Mouse (Mus musculus): ENCODE data around the gene Ank3.
A peak's percentile ranks its signal among the peaks of the same experiment; 100 is the strongest.

Gene Ank3

DNA sequence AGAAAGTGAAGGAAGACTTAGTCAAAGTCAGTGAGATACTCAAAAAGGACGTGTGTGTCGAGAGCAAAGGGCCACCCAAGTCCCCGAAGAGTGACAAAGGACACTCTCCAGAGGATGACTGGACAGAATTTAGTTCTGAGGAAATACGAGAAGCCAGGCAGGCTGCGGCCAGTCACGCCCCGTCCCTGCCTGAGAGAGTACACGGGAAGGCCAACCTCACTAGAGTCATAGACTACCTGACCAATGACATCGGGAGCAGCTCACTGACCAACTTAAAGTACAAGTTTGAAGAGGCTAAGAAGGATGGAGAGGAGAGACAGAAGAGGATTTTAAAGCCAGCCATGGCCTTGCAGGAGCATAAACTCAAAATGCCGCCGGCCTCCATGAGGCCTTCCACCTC, 588.9 kb downstream of the Ank3 start:
- DNase-seq (ENCODE audit: low read depth), result no peak

DNA sequence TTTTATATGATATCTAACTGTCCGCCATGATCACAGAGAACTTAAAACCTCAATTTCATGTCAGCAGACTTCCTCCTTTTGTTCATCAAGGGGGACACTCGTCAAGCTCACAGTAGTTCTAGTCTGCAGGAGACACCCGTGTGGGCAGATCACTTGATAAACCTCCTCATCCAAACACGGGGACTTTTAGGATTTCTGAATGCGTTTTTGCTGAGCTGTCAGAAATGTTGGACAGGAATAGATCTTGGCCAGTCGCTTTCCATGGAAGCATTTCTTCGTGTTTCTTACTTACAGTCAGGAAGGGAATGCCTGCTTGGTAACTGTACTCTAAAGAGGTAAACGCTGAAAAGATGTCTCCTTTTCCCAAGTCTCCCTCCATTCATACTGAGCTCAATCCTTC, 598.5 kb downstream of the Ank3 start:
- DNase-seq (ENCODE audit: low read depth), result no peak

DNA sequence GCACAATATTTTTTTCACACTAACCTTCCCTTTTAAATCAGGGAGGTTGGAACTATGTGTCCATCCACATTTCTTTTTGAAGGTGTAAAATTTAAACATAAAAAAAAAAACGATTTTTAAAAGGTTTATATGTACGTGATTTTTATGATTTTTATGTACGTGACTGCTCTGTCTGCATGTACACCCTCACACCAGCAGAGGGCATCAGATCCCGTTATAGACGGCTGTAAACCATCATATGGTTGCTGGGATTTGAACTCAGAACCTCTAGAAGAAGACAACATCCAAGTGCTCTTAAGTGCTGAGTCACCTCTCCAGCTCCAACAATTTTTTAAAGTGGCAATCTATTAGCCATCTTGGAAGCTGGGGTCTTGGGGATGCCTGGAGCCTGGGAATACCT, 605.5 kb downstream of the Ank3 start:
- peak; percentile 2 for DNase-seq (ENCODE audit: low read depth)

DNA sequence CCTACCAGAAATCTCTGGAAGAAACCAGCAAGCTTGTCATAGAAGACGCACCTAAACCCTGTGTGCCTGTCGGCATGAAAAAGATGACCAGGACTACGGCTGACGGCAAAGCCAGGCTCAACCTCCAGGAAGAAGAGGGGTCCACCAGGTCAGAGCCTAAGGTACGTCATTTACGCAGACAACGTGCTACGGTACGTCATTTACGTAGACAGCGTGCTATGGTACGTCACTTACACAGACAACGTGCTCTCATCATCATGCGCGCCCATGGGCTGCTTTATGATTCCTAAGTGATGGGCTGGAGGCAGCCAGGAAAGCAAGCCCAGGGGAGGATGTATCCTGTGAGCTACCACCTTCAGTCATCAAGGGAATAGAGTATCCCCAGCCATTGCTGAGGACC, 606.3 kb downstream of the Ank3 start:
- no peak for DNase-seq (ENCODE audit: low read depth)

DNA sequence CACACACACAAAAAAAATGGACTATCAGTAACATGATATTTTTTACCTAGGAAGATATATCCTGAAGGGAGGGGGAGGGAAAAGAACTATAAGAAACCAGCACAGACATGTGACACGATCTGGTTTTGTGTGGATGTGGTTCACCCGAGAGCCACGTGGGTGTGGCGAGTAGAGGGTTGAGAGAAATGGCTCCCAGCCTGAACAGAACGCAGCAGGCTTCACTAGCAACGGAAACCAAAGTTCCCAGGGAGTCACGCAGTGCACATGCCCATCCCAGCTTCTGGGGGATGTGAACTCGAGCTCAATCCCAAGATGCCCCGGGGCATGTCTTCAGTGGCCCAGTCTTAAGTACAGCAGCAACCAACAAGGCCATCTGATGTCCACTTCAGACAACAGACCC, 607.8 kb downstream of the Ank3 start:
- DNase-seq (ENCODE audit: low read depth), result no peak

DNA sequence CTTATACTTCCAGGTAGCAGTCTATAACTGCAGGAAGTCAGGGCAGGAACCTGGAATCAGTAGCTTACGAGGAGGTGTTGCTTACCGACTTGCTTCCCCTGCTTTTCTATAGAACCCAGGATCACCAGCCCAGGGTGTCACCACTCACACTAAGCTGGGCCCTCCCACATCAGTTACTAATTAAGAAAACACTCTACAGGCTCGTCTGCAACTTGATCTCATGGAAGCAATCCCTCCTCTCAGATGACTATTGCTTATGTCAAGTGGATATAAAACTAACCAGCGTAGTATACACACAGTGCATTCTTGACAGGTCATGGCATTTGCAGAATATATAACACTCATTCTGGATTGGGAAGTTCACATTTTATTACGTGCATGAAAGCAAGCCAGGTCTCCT, 613.2 kb downstream of the Ank3 start:
- DNase-seq (ENCODE audit: low read depth), result no peak

DNA sequence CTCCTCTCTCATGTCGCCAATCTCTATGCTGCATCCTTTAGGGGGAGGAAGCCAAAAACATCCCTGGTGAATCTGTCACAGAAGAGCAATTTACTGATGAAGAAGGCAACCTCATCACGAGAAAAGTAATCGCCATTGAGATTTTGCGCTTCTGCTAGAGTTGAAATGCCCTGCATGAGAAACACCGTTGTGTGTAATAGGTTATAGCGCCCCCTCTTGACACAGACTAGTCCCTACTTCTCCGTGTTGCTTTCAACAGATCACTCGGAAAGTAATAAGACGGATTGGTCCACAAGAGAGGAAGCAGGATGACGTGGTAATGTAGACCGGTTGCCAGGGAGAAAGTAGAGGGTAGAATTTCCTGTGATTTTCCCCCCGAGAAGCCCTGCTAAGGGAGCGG, 615.4 kb downstream of the Ank3 start:
- DNase-seq (ENCODE audit: low read depth), result no peak

DNA sequence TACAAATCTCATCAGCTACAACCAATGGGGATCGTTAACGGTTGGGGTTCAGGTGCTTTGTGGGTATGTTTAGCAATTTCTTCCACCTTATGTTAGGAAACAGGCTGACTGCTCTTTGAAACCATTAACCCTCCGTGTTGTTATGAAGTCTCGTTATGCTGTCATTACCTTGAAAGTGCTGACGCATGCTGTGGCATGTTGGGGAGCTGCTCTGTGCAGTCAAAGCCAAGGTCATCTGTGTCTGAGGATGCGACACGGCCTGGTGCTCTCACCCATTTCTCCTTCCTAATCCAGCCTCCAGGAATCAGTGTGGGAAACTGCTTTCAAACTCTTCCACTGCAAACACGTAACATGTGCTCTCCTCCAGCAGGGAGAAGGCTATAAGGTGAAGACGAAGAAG, 616.6 kb downstream of the Ank3 start:
- DNase-seq (ENCODE audit: low read depth), result no peak

DNA sequence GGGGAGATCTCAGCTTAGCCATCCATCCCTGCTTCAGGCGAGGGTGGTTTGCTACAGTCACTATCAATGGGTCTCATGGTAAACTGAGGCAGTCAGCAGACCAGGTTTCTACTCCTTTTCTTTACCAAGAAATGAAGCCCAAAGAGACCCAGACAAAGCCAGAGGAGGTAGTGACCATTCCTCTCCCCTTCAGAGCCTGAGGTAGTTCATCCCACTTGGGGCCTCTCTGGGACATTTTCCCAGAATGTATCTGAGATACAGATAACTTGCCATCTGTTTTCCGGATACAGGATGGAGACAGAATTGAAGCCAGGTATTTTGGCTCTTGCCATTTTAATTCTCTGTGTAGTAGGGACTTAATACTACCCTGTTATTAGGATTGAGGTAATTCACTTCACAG, 620.1 kb downstream of the Ank3 start:
- no peak for DNase-seq (ENCODE audit: low read depth)

DNA sequence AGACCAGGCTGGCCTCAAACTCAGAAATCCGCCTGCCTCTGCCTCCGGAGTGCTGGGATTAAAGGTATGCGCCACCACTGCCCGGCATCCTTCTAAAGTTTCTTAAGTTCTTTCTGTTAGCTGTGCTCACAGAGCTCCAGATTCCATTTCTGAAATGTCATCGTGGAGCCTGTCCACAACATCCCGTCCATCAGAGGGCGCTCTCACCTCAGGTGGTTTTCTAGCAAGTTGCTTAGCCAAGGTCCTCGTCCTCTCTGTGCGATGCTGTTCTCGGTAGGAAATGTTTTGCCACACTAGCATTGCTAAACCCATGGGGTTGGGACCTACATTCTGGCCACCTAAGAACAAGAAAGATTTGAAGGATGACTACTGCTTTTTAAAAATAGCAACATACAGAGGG, 623.1 kb downstream of the Ank3 start:
- DNase-seq (ENCODE audit: low read depth), result peak; percentile 74

DNA sequence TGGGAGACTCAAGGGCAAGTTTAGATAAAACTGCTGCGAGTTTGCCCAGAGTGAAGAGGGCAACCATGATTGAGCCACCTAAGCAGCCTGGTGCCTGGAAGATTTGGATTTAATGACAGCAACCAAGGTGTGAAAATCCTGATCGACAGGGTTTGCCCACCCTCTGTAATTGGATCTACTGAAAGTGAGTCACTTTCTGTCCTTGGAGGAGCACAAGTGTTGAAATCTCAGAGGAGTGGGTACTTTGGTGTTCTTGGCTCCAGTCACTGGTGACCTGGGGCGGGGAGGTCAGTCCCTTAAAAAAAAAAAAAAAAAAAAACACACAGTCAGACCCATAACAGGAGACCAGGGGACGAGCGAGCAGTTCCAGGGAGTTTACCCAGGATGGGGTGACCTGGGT, 624.0 kb downstream of the Ank3 start:
- DNase-seq (ENCODE audit: low read depth), result no peak

DNA sequence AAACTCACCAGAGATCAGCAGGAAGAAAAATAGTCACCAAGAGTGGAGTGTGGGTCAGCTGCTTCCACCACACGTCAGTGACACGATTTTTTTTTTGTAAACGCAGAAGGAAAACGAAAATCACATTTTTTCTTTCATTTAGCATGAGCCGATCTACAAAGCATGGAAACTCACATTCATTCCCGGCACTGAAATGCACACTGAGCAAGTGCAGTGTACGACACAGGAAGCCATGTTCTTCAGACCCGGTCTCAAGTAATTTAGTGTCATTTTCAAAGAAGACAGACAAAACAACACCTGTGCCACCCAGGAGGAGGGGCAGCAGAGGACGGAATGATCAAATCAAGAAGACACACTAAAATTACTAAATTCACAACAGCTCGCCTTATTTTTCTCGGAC, 625.3 kb downstream of the Ank3 start:
- DNase-seq (ENCODE audit: low read depth), result no peak

DNA sequence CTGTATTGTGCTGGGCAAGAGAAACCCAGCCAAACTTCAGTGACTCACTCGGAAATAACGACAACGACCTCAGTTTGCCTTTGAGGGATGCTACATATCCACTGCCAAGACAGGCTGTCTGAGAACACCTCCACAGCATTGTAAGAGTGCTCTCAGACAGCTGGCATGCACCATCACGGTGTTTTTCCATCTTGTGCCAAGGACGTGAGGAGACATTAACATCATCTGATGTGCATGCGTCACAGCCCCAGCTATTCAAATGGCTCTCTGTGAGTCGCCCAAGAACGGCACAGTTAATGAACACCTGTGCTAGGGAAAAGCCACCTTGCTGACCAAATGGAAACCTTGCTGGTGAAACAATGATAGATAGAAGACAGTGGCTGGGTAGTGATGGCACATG, 633.4 kb downstream of the Ank3 start:
- DNase-seq (ENCODE audit: low read depth), result no peak

DNA sequence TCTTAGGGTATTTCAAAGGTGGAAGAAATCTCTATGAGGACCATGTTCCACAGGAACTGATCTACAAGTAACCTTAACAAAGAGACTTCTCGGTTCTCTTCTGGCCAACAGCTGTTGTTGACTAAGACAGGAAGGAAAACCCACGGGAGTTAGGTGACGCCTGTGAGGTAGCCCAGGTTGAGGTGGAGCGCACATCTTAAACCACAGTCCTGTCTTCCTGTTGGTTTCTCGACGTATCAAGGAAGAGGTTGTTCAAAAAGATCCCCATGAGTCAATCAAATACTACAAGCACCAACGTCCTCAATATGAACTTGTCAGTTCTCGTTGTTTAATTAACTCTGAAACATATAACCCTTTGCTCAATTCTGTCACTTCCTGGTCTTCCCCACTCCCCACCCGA, 634.4 kb downstream of the Ank3 start:
- DNase-seq (ENCODE audit: low read depth), result peak; percentile 75

DNA sequence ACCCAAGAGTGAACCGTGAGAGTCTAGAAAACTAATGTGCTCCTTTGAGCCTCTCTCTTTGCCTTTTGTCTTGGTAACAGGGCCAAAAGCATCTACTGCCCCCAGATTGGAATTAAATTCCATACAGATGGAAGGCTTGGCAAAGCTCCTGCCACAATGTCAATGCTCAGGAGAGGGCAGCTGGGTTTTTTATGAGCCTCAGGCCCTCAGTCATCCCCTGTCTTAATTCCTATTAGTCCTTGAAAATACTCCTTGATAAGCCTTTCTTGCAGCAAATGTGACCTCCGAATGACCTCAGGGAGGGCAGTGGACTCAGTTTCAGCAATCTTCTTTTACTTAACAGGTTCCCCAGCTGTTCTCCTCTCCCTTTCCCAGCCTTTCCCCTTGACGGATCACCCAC, 635.3 kb downstream of the Ank3 start:
- DNase-seq (ENCODE audit: low read depth), result no peak

DNA sequence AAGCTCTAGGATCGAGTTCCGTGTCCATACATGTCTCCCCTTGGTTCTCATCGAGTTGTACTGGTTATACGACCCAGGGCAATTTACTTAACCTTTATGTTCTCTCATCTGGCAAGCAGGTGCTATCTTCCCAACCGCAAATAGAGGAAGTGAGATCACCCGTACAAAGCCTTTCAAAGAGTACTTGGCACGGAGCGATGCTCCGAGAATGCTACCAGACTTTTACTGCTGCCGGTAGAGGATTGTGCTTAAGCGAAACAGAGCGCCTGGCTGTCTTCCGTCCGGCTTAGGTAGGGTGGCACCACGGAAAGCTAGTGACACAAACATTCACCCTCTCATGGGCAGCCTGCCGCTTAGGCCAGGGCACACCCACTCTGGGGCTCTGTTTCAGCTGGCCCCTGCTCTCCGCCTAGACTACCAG, 641.3 kb downstream of the Ank3 start:
- peak; percentile 57 for DNase-seq (ENCODE audit: low read depth)

DNA sequence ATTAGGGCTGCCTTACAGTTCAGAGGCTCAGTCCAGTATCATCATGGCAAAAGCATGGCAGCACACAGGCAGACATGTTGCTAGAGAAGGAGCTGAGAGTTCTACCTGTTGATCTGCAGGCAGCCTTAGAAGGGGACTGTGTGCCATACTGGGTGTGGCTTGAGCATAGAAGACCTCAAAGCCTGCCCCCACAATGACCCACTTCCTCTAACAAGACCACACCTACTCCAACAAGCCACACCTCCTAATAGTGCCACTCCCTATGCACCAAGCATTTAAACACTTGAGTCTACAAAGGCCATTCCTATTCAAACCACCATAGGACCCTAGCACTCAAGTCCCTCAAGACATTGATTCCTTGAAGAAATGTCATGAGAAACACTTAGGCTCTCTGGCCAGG, 643.0 kb downstream of the Ank3 start:
- DNase-seq (ENCODE audit: low read depth), result no peak

DNA sequence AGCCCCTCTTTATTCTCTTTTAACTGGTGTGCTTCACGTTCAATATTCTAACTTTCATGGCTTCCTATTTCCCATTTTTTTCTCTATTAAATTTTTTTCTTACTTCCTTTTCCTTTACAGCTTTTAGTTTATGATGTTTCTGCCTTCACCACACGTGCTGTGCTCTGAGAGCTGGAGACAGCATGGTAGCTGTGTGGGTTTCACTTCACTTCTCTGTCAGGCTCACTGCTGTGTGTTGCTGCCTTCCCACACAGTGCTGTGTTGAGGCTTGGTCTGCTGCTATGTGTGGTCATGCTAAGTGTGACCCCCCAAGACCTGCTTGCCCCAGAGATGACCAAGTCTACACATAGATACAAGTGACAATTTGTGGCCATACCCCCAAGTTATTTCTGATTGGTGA, 647.1 kb downstream of the Ank3 start:
- no peak for DNase-seq (ENCODE audit: low read depth)

DNA sequence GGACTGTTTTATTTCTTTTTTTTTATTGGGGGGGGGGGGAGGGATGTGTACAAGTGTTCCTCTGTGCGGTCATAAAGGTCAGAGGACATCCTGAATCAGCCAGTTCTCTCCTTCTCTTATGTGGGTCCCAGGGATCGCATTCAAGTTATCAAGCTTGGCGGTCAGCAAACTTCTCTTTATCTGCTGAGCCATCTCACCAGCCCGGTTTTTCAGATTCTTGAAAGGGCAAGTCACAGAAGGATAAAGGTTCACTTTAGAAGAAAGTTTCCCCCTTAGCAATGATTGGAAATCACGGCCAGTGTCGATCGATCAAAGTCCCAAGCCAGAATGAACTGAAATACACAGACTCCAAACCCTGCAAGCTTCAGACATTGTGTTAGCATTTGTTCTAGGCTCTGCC, 651.2 kb downstream of the Ank3 start:
- DNase-seq (ENCODE audit: low read depth), result no peak

DNA sequence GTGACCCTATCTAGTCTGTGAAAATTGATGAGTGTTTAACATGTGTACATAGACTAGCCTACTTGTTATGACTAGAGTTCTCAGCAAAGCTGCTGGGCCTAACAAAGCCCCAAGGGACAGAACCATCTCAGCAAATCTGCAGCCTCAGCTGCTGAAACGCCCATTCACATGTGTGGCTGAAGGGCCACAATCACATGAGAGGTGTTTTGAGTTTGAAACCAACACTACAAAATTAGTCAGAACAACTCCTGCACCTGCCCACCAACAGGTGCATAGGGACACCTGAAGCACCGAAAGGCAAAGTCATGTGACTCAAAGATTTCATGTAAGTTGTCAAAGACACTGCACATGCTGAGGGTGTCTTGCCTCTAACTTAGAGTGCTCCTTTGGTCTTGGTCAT, 656.7 kb downstream of the Ank3 start:
- no peak for DNase-seq (ENCODE audit: low read depth)

DNA sequence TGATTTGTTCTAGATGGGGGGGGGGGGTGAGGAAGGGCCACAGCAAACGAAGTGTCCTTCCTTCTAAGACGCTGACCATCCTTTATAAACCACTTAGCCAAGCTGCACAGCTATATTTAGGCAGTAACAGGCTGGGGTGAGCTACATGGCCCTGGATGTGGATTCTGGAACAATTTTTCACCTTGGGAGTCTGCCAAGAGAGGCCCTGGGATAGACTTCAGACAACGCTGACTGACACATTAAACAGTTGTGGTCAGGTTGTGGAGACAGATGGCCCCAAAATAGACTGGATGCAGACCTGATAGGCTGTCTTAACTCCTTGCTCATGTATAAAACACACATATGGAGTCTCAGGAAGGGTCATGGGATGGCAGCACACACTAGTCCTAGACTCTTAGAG, 658.5 kb downstream of the Ank3 start:
- no peak for DNase-seq (ENCODE audit: low read depth)

DNA sequence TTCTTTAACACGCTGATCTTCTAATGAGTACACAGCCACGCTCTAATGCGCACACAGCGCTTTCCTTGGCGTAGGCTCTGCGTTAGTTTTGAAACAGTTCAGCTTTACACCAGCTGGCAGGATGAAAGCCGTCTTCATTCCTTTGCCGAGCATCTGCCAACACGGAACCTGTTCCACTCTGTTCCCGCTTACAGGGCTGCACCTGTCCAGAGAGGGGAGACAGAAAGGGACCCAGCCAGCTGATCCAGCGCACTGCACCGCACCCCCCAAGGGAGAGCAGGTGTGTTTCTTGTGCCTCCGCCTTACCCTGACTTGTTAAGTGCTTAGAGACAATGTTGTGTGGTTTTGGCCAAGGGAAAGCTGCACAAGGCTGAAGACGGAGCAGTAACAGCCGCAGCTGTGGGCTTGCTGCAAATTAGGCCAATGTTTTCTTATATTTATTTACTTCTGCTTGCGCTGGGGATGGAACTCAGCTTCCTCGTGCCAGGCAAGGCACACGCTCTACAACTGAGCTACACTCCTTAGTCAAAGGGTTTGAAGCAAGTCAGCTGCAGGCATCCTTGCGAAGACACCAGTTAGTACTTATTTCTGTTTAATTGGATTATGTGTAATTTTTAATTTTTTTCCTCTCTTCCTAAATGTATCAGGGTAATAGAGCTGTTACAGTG, 661.6 kb downstream of the Ank3 start:
- DNase-seq (ENCODE audit: low read depth), result no peak

DNA sequence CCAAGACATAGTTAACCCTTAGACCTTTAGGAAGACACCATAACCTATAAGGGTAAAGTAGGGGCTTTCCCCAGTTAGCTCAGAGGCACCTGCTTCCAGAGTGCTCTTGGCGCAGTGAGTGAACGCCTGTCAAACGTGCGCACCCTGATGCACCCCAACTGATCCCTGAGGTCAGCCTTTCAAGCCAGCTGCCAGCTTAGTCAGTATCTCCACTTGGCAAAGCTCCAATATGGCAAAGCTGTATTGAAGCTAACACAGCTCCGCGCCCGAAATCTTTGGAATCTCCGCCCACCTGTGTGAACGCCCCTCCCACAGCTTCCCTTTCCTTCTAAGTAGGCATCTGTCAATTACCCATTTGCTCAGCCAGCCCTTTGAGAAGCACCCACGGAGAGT, 662.1 kb downstream of the Ank3 start:
- no peak for DNase-seq (ENCODE audit: low read depth)

DNA sequence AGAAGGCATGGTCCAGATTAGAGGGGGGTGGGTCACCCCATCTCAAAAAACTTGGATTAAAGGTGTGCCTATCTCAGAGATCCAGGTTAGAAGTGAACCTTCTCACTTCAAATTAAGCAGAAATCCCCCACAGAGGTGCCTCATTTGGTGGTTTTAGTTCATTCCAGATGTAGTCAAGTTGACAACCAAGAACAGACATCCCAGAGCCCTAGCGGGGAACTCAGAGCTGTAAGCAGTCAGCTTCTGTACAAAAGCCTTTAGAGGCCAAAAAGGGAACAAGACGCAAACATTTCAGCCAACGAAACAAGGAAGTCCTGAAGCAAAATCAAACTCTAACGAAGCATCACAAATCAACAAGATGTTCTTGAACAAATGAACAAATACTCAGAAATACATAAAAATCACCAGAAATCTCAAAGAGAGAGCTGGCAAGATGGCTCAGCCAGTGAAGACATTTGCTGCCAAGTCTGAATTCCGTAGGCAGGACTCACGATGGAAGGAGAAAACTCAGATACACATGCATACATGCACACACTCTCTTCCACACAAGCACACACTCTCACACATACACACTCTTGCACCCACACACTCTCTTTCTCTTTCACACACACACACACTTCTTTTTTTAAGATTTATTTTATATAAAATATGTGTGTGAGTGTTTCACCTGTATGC, 665.4 kb downstream of the Ank3 start:
- no peak for DNase-seq (ENCODE audit: low read depth)

Data from induced T-regulatory cell, adult 2 months (primary cell).